Mouse (Mus musculus): ENCODE data around the gene Zscan2.
A peak's percentile ranks its signal among the peaks of the same experiment; 100 is the strongest.
"Not testable (repeated sequence)": the region's sequence is repeated elsewhere in the genome, so short reads cannot be mapped to it uniquely, and the experiment has no call there.

Zscan2 gene

DNA sequence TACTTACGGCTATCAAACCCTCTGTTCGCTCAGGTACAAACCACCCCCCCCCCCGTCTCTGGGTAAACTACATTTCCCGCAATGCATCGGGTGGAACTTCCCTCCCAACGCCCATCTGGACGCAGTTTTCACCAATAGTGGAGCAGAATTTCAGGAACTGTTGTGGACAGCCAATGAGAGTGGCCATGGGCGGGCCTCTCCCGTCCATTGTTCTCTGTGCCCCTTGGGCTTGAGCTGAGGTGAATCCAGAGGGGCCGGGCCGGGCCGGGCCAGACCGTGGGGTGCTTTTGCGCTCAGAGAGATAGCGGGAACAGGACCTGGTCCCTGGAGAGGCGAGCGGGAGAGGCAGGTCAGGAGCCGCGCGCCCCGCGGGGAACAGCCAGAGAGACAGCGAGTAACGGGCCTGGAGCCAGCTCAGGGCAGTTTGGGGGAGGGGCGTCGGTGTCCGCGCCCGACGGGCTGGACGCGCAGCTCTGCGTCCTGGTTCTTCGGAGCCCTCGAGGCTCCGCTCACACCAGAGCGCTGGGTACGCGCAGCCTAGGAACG lies at the start of gene Zscan2:
Gene Zscan2 (plus strand): TSS at position 192 of the 546 bp plus-strand sequence.
- DNase-seq, result peak; percentile 92

DNA sequence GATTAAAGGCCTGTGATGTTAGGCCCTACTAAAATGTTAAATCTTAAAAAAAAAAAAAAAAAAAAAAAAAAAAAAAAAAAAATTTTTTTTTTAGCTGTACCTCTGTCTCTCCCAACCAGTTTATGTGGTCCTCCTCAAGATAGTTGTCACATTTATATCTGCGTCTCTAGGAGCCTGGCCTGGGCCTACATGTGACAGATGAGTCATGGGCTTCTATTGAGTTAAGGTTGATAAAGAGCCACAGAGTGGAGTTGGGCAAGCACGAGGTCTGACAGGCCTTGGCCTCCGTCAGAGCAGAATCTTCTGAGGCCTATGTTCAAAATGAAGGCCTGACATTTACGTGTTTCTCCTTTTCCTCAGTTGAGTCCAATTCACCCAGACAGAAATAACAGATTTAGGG lies 47.3 kb upstream of the Zscan2 start:
- DNase-seq, result no peak

DNA sequence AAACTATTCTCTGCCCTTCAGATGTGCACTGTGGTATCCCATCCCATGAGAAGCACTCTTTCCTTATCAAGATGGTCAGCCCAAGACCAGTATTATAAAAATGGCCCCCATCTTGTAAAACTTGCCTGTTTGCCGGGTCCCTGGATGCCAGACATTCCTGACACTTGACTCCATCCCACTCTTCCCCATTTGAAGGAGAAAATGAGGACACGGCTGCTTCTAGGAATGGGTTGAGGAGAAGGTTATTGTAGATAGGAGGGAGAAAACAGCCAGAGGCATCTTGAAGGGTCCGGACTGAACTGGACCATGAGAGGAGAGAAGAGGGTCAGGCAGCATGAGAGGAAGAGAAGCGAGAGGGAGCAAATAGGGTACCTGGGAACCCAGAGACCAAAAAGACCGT lies 44.1 kb upstream of the Zscan2 start:
- no peak for DNase-seq

DNA sequence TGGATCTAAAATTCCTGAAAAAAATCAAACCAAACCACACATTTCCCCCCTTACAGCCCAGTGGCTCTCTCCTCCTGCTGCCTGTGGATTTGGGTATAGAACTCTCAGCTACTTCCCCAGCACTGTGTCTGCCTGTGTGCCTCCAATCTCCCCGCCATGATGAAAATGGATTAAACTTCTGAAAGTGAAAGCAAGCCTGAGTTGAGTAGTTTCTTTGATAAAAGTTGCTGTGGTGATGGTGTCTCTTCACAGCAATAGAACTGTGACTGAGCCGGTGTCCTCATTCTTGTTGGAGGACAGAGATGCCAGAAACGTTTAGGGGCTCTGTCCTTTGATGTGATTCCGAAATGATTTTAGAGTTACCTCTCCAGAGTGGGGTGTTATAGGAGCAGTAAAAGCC lies 39.9 kb upstream of the Zscan2 start:
- DNase-seq, result no peak

DNA sequence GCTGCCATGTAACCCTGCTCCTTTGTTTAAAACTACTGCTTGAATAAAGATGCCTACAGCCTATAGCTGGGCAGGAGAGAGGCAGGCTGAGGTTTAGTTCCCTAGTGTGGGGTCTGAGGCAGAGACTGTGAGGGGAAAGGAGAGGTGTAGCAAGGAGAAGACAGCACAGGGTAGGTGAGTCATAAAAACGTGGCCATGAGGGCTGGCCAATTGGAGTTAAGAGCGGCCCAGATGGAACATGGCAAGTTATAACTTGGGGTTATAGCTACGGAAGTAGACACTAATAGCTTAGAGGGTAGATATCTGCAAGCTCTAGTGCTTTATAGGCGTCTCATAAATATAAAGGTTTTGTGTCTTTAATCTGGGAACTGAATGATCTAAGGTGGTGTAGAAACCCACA lies 37.5 kb upstream of the Zscan2 start:
- no peak for DNase-seq

DNA sequence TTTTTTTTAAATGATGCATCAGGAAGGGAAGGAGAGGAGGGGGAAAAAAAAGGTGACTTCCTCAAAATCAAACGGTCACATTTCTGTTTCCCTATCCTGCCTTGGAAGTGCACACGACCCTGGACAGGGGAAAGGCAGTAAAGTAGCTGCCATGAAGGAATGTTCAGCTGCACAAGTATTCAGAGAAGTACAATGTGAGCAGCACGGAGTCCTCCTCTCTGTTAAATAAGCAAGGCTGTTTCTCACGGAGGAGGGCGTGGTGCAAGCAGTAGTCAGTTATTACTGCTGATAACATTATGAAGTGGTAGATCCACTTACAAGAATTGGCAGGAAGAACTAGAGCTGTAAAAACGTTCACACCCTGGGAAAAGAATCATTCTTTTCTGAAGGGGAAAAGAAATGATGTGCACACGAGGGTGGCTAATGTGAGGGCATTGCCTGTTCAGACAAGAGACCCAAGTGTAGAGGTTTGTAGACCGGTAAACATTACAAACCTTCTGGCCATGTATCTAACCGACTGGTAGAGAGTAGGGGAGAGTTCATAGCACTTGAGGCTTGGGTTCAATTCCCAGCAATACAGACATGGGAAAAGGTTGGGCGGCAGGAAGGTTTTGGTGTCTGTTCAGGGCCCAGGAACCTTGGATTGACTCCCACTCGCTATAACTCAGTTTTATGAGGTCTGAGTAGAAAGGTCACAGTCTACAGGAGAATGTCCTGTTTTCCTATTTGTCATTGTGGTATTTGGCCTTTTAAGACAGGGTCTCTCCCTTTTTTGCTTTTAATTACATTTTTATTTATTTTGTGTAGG lies 36.6 kb upstream of the Zscan2 start:
- DNase-seq, result no peak

DNA sequence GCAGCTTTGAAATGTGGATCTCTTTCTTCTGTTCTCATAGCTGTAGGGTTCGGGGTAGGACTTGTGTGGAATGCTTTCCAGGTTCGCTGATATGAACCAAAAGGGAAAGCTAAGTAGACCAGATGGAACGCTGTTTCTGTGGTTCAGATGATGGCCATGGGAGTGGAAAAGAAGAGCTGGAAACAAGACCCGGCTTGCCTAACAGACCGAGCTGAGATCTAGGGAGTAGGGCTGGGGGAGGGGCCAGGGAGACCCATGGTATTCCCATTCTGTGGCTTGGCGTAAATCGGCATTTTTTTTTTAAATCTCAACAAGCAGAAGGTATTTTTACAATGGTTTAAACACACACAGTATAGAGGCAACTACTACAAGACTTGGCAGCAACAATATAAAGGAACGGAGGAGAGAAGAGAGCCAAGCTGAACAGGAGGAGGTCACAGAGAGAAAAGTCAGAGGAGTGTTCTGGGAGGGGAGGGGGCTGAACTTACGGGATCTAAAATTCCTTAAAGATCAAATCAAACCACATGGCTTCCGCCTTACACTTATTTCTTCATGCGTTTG lies 34.8 kb upstream of the Zscan2 start, which contains the start of gene Iqgap1:
Gene Iqgap1 (minus strand): TSS at position 132 of the 561 bp plus-strand sequence.
- DNase-seq, result no peak

DNA sequence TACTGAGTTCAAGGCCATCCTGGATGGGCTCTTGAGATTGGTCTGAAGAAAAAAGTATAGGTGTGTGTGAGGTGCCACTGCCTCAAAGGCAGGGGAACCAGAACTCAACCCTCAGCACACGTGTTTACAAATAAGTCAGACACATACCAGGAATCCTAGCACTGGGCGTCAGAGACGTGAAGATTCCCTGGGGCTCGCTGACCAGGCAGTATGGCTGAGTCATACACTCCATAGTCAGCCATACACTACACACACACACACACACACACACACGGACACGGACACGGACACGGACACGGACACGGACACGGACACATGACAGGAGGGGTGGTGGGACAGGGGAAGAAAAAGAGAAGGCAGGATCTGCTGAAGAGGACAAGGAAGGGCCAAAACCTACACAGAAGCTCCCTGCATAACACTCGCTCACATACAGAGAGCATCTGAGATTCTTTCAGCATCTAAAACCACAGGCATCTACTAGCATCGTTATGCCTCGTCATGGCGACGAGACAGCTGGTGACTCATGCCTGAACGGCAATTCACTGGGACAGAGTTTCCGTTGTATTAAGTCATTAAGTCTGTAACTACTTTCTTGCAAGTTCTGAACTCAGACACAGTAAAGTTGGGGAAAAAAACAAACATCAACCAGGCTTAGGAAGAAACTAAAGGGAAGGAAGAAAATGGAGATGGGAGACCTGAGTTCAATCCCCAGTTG lies 32.4 kb upstream of the Zscan2 start:
- DNase-seq, result no peak

DNA sequence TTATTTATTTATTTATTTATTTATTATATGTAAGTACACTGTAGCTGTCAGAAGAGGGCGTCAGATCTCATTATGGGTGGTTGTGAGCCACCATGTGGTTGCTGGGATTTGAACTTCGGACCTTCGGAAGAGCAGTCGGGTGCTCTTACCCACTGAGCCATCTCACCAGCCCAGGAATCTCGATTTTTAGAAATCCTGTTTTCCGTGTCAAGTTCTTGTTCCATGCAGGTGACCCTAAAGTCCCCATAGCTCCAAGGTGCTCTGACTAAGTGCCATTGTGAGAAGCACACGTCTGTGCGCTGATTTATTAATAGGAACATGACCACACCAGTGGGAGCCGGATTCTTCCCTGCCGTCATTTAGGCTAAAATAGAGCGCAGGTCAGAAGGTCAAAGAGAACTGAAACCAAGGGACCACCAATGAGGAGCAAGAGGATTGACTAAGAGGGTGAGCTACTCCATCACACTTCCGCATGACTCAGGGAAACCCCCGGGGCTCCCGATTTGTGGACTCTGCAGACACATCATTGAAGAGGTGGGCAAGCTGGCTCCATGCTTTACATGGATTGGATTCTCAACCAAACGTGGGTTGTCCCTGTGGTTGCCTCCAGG lies 30.4 kb upstream of the Zscan2 start:
- DNase-seq, result no peak

DNA sequence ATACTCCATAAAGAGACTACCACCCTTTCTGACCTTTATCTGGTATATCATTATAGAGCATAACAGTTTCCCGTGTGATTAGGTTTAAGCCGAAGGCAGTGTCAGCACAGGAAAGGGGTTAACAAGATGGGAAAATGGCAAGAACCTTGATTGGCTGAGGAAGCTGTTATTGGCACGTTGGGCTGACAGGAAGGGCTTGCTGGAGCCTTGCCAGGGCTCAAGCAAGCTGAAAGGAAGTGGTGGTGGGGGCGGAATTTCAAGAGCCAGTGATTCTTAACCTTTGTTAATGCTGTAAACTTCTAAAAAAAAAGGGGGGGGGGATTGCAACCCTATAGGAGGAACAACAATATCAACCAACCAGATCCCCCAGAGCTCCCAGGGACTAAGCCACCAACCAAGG lies 28.5 kb upstream of the Zscan2 start:
- DNase-seq, result no peak

DNA sequence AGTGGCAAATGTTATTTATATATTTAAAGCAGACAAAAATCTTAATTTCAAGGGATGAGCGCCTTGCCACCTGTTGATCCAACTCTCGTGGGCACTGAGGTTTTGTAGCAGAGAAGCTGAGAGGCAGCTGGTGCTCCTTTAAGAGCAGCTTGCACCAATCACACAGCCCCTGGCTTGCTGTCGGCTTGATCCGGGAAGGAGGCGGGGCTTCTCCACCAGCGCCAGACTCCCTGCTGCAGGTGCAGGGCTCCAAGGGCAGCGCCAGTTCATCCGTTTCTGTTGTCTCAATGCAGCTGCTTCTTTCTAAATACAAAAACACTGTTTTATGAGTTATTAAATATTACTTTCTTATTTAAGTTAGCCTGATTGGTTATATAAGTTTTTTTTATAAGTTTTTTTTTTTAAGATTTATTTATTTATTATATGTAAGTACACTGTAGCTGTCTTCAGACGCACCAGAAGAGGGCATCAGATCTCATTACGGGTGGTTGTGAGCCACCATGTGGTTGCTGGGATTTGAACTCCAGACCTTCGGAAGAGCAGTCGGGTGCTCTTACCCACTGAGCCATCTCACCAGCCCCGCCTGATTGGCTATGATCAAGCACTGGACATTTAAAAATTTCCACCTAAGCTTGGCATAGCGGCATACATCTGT lies 27.6 kb upstream of the Zscan2 start:
- not testable (repeated sequence) for DNase-seq

DNA sequence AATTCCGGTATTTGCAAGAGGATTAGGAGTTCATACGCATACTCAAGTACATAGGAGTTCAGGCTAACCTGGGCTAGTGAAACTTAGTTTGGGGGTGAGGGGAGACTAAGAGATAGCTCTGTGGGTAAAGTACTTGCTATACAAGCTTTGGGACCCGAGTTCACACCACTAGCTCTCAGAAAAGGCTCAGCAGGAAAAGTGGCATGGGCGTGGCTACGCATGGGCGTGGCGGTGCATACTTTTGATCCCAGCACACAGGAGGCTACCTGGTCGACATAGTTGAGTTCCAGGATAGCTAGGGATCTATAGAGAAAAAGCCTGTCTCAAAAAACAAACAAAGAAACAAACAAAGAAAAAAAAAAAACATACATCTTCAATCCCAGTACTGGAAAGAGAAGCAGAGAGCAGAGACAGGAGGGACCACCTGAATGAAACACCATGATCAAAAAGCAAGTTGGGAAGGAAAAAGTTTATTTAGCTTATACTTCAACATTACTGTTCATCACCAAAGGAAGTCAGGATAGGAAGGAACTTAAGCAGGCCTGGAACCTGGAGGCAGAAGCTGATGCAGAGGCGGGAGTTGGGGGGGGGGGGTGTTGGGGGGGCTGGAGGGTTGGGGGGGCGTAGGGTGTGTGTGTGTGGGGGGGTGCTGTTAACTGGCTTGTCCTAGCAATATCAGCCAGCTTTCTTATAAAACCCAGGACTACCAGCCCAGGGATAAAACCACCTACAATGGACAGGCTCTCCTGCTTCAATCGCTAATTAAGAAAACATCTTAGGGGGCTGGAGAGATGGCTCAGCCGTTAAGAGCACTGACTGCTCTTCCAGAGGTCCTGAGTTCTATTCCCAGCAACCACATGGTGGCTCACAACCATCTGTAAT lies 26.8 kb upstream of the Zscan2 start:
- no peak for DNase-seq

DNA sequence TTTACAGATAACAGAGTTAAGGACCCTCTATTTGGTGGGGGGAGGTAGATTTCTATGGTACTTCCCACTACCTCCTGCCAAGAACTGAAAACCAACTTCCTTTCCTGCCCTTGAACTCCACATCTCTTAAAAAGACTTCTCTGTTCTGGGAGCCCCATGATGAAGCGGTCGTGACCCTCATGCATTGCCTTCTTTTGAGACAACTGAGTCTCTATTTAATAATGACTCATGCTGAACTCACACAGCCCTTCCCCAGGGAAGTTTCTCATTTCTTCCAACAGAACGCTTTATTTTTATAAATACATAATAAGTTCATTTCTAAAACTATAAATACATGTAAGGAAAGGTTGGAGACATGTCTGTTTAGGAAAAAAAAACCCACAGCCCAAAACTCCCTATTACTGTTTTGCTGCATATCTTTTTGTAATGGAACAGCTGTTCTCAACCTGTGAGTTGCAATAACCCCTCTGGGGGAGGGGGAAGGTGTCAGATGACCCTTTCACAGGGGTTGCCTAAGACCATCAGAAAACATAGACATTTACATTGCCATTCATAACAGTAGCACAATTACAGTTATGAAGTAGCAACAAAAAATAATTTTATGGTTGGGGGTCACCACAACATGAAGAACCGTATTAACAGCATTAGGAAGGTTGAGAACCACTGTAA lies 24.6 kb upstream of the Zscan2 start:
- no peak for DNase-seq

DNA sequence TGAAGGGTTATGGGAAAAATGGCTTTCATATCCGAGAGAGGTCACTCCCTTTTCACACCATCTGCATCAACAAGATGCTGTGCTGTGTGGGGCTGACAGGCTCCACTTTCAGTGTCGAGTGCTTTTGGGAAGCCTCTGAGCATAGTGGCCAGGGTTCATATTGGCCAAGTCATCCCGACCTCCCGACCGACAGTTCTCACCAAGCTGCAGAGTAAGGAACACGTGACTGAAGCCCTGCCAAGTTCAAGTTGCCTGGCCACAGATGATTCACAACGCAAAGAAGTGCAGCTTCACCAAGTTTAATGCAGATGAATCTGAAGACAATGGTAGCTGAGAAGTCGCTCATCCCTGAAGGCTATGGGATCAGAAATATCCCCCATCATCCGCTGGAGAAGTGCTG lies 23.0 kb upstream of the Zscan2 start:
- DNase-seq, result no peak

DNA sequence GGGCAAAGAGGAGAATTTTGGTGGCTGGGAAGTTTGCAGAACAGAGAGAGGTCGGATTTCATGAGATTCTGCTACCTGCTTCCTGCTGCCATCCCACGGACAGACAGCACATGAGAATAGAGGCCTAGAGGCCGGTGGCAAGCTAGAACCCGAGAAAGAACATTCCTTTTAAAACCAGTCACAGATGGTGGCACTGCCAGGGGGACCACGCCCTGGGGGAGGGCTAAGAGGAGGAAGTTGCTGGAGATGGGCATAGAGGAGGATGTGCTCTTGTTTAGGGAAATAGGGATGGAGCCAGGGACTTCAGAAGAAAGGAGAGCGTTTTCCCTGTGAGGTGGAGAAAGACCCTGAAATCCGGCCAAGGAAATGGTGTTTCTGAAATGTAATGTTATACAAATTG lies 22.5 kb upstream of the Zscan2 start:
- no peak for DNase-seq

DNA sequence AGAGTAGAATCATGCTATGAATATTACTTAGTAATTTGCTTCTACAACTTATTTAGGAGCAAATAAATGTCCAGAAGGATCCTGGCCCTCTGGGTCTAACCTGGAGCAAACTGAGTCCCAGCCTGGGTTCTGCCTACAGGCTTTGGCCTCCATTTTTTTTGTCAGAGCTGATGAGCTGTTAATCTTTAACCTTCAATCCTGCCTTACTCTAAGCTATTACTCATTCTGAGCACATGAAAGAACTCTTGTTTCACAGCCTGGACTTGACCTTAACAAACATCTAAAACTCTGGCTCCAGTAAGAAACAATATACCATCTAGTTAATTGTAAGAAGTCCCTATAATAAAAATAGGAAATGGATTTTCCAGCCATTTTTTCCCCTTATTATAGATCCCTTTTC lies 21.0 kb upstream of the Zscan2 start:
- no peak for DNase-seq

DNA sequence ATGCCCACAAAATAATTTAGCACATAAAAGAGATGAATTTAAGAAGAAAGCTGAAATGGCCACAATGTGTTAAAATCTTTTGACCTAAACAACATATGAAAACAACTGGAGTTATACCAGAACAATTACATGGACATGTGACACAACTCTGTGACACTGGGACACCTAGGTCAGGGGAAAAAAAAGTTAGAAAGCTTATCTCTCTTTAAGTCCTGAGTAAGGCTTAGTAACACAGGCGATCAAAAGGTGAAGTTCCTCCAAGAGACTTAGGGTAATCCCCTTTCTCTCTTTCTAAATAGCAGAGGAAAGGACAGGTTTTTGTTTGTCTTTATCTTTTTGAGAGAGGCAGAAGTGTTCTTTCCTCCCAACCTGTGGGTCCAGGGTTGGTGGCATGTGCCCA lies 20.5 kb upstream of the Zscan2 start:
- no peak for DNase-seq

DNA sequence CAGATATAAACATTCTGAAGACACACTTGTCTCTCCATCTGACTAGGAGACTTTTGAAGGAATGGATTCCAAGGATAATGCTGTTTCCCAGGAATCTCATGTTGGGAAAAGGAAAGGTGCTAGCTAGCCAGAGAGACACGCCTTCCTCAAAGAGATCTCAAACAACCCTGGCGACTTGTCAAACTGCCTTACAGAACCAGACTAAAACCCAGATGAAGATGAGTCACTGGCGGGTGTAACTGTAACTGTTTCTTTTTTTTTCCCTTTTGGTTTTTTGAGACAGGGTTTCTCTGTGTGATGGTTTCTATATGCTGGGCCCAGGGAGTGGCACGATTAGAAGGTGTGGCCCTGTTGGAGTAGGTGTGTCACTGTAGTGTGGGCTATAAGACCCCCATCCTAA lies 19.8 kb upstream of the Zscan2 start:
- DNase-seq, result no peak

DNA sequence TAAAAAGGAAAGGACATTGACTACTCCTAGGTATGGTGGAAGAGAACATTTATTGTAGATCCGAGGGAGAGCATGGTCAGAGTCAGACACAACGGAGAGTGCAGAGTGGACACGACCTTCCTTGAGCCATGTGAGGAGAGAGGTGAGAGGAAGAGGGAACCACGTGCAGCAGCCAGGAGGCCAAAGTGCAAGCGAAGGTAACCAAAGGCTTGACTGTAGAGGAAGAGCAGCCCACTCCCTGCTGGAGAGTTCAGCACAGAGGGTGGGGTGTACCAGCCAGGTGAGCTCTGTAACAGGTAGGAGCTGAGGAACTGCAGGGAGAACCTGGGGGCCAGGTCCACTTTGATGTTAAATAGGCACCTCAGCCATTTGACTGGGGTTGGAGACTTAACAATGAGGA lies 18.6 kb upstream of the Zscan2 start:
- no peak for DNase-seq

DNA sequence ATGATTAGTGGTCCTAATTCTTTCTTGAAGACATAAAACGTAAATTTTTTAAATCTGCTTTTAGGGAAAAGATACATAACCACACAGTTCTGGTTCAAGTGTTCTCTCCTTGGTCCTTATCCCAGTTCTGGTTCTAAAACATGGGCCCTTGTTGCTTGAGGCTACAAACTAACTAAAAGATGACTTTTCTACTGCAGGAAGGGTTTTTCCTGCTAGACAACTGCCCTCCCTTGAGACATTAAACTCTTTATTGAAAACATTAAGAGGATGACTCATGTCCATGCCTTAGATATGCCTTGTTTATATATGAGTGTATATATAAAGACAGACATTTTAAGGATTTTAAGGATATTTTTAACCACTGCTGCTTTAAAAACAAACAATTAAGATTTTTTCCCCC lies 17.5 kb upstream of the Zscan2 start:
- no peak for DNase-seq

All from cerebellum, adult 11-12 months (tissue).